Mouse (Mus musculus): ENCODE measurements around the gene Wdr20.

DNA sequence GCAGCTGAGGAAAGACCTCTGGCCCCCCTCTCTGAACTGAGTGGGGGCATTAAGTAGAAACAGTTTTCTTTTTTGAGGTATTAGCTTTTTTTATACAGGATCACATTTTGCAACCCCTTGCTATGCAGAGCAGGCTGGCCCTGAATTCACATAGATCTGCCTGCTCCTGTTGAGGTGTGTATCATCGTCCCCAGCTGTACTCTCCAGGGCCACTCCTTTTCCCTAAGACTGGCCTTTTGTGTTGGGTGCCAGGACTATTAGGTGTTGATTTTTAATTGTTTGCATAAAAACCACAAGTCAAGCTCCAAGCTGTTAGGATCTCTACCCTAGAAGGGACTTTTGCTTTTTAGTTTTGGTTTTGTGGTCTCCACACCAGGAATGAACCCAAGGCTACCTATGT is 39.7 kb upstream of the Wdr20 start:
- TF ChIP-seq POLR2A (IDR thresholded peaks at IDR 0.05; ENCODE audit: insufficient read depth, low read length) (no peak), CTCF (IDR thresholded peaks at IDR 0.05; ENCODE audit: low read depth, low read length) (no peak), EP300 (IDR thresholded peaks at IDR 0.05; ENCODE audit: insufficient read depth, low read depth, low read length) (no peak)

All from ES-Bruce4 (cell line).